Mouse (Mus musculus): ENCODE results near the gene Commd6. TPM values are rescaled to one million over a fixed set of nuclear protein-coding genes. Genes with fewer than 3 reads are reported as not detected.

Commd6 gene
- polyA plus RNA-seq, 1 experiment from 2014 or later: 186 TPM

GRCm38 (mm10) chr14:101602851-101603250 lies 37.6 kb downstream of the Commd6 start:
- TF ChIP-seq CTCF (IDR thresholded peaks at IDR 0.05; ENCODE audit: low read depth): no peak
- no peaks in the 10 kb centered on the region for H3K9me3 ChIP-seq (ENCODE audit: control insufficient read depth)
- no peak overlapping the region for H3K4me2 ChIP-seq (replicated peaks; ENCODE audit: low read depth)
- ATAC-seq: no peak
- H3K27me3 ChIP-seq (replicated peaks; ENCODE audit: control insufficient read depth, insufficient read depth, low read length): no peaks in the 10 kb centered on the region
- no peaks in the 10 kb centered on the region for H3K36me3 ChIP-seq (ENCODE audit: control insufficient read depth, insufficient read depth)
- no peak overlapping the region for H3K9ac ChIP-seq (ENCODE audit: low read depth, low read length)
- peaks cover 5% of the 10 kb centered on the region for H3K4me1 ChIP-seq (replicated peaks; ENCODE audit: control insufficient read depth, insufficient read depth, low read length)
- no peak overlapping the region for H3K4me3 ChIP-seq (ENCODE audit: low read depth, low read length)
- WGBS: 70% methylated on average over 3 of the region's 3 CpGs
- no peak overlapping the region for H3K27ac ChIP-seq (ENCODE audit: low read depth, low read length)

DNA sequence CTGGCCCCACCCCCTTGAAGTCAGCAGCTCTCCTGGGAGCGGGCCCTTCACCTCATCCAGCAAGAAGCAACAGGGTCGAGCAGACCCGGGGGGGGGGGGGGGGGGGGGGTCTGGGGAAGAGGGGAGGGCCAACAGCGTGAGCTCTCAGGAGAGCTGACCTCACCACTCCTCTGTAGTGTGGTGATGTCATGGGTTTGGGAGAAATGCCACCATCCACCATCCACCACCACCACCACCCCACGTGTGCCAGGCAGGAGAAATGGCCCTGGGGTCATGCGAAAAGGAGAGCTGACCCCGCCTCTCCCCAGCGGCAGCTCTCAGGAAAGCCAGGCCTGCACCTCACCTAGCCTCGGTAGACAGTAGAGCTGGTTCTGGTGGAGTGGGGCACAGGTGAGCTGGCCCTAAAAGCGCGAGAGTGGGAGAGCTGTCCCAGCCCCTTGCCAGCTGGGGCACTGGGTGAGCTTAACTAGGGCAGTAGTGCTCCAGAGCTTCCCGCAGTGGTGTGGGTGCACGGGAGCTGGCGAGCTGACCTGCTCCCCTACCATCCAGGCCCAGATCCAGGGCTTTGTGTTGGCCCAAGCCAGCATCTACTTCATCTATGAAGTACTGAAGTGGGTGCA lies 43.3 kb downstream of the Commd6 start:
- Histone ChIP-seq H3K4me2 (replicated peaks; ENCODE audit: low read depth) (no peak overlapping the region), H3K27me3 (replicated peaks; ENCODE audit: control insufficient read depth, insufficient read depth, low read length) (no peaks in the 10 kb centered on the region), H3K9me3 (ENCODE audit: control insufficient read depth) (no peaks in the 10 kb centered on the region), H3K4me1 (replicated peaks; ENCODE audit: control insufficient read depth, insufficient read depth, low read length) (no peaks in the 10 kb centered on the region), H3K9ac (ENCODE audit: low read depth, low read length) (no peak overlapping the region), H3K27ac (ENCODE audit: low read depth, low read length) (no peak overlapping the region), H3K4me3 (ENCODE audit: low read depth, low read length) (no peak overlapping the region), H3K36me3 (ENCODE audit: control insufficient read depth, insufficient read depth) (no peaks in the 10 kb centered on the region)
- TF ChIP-seq CTCF (IDR thresholded peaks at IDR 0.05; ENCODE audit: low read depth): no peak
- ATAC-seq: no peak
- WGBS: 92% methylated on average over 10 of the region's 14 CpGs

GRCm38 (mm10) chr14:101596691-101597090 lies 43.8 kb downstream of the Commd6 start:
- no peaks in the 10 kb centered on the region for H3K36me3 ChIP-seq (ENCODE audit: control insufficient read depth, insufficient read depth)
- no peak for ATAC-seq
- no peak for TF ChIP-seq CTCF (IDR thresholded peaks at IDR 0.05; ENCODE audit: low read depth)
- 90% methylated on average over 9 of the region's 9 CpGs for WGBS
- H3K9me3 ChIP-seq (ENCODE audit: control insufficient read depth): no peaks in the 10 kb centered on the region
- no peak overlapping the region for H3K27ac ChIP-seq (ENCODE audit: low read depth, low read length)
- no peaks in the 10 kb centered on the region for H3K4me1 ChIP-seq (replicated peaks; ENCODE audit: control insufficient read depth, insufficient read depth, low read length)
- no peak overlapping the region for H3K4me3 ChIP-seq (ENCODE audit: low read depth, low read length)
- H3K9ac ChIP-seq (ENCODE audit: low read depth, low read length): no peak overlapping the region
- no peak overlapping the region for H3K4me2 ChIP-seq (replicated peaks; ENCODE audit: low read depth)
- H3K27me3 ChIP-seq (replicated peaks; ENCODE audit: control insufficient read depth, insufficient read depth, low read length): no peaks in the 10 kb centered on the region

DNA sequence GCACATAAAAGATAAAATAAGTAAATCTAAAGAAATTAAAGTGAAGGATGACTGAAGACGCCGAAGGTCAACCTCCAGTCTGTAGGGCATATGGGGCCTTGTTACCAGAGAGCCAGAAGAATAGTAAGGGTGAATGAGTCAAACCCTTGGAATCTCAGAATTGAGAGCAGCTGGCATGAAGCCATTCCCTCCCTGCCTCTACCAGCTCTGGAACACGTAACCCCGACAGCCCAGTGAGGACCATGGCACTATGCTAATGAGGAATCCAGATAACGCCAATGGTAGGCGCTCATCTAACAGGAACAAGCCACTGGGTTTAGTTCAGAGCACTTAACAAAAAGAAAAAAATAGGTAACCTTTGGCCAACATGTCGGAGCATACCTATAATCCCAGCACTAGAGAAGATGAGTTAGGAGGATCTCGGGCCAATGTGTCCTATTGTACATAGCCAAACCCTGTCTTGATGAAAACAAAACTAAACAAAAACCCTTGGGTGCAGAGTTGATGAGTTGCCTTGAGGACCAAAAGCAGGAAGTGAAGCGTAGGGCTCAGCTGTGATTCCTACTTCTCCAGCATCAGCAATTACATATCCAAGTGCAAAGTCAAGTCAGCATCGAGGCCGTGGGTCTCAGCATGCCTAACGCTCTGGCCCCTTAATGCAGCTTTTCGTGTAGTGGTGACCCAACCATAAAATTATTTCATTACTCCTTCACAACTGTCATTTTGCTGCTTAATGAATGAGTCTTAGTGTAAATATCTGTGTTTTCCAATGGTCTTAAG lies 45.0 kb downstream of the Commd6 start:
- TF ChIP-seq CTCF (IDR thresholded peaks at IDR 0.05; ENCODE audit: low read depth): no peak
- Histone ChIP-seq H3K9me3 (ENCODE audit: control insufficient read depth) (no peaks in the 10 kb centered on the region), H3K9ac (ENCODE audit: low read depth, low read length) (no peak overlapping the region), H3K27me3 (replicated peaks; ENCODE audit: control insufficient read depth, insufficient read depth, low read length) (no peaks in the 10 kb centered on the region), H3K27ac (ENCODE audit: low read depth, low read length) (no peak overlapping the region), H3K4me3 (ENCODE audit: low read depth, low read length) (no peak overlapping the region), H3K4me2 (replicated peaks; ENCODE audit: low read depth) (no peak overlapping the region), H3K36me3 (ENCODE audit: control insufficient read depth, insufficient read depth) (no peaks in the 10 kb centered on the region), H3K4me1 (replicated peaks; ENCODE audit: control insufficient read depth, insufficient read depth, low read length) (no peaks in the 10 kb centered on the region)
- ATAC-seq: no peak
- 91% methylated on average over 13 of the region's 13 CpGs for WGBS

GRCm38 (mm10) chr14:101594001-101594400 lies 46.5 kb downstream of the Commd6 start:
- H3K9ac ChIP-seq (ENCODE audit: low read depth, low read length): no peak overlapping the region
- H3K4me1 ChIP-seq (replicated peaks; ENCODE audit: control insufficient read depth, insufficient read depth, low read length): no peaks in the 10 kb centered on the region
- H3K27ac ChIP-seq (ENCODE audit: low read depth, low read length): no peak overlapping the region
- no peaks in the 10 kb centered on the region for H3K36me3 ChIP-seq (ENCODE audit: control insufficient read depth, insufficient read depth)
- H3K27me3 ChIP-seq (replicated peaks; ENCODE audit: control insufficient read depth, insufficient read depth, low read length): no peaks in the 10 kb centered on the region
- H3K4me3 ChIP-seq (ENCODE audit: low read depth, low read length): no peak overlapping the region
- 75% methylated on average over 5 of the region's 5 CpGs for WGBS
- H3K9me3 ChIP-seq (ENCODE audit: control insufficient read depth): no peaks in the 10 kb centered on the region
- no peak for ATAC-seq
- H3K4me2 ChIP-seq (replicated peaks; ENCODE audit: low read depth): no peak overlapping the region
- TF ChIP-seq CTCF (IDR thresholded peaks at IDR 0.05; ENCODE audit: low read depth): no peak

- H3K36me3 ChIP-seq (ENCODE audit: control insufficient read depth, insufficient read depth): no peaks in the 10 kb centered on the region
- H3K27me3 ChIP-seq (replicated peaks; ENCODE audit: control insufficient read depth, insufficient read depth, low read length): no peaks in the 10 kb centered on the region
- no peak for ATAC-seq
- H3K4me1 ChIP-seq (replicated peaks; ENCODE audit: control insufficient read depth, insufficient read depth, low read length): no peaks in the 10 kb centered on the region
- no peak overlapping the region for H3K9ac ChIP-seq (ENCODE audit: low read depth, low read length)
- no peak overlapping the region for H3K27ac ChIP-seq (ENCODE audit: low read depth, low read length)
- no peak for TF ChIP-seq CTCF (IDR thresholded peaks at IDR 0.05; ENCODE audit: low read depth)
- H3K4me3 ChIP-seq (ENCODE audit: low read depth, low read length): no peak overlapping the region
- 80% methylated on average over 7 of the region's 7 CpGs for WGBS
- H3K4me2 ChIP-seq (replicated peaks; ENCODE audit: low read depth): no peak overlapping the region
- no peaks in the 10 kb centered on the region for H3K9me3 ChIP-seq (ENCODE audit: control insufficient read depth)
These were observed 47.1 kb downstream of the Commd6 start for GRCm38 (mm10) chr14:101593340-101593739.

Measured in intestine, postnatal 0 days (tissue).